13 mouse cellular contexts compared by ENCODE assay signal in the genomic region with DNA sequence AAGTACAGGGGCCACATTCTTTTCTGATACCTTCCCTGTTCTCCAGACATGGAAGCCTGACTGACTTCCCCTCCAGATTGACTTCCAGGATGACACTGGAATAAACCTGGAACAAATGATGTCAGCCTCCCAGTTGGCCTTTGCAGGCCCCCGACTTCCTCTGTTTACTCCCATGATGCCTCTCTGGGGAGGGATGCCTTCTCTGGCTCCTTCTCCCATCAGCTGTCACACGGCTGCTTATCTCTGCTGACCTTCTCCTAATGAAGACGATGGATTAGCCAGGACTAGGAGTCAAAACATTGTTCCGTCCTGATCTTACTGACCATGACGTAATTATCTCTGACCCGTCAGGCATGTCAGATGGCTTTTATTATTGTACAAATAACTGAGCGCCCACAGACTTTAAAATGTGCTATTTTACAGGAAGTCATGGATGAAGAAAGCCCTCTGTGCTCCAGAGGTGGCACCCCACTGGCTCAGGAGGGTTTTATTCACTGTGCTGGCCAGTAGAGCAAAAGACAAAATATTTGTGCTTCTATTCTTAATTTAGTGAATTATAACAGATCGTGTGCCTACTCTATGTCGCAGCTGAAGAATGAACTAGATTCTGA. TPM values are rescaled to one million over a fixed set of nuclear protein-coding genes. Genes with fewer than 3 reads are reported as not detected.
DNase-seq lines count a peak whose midpoint lies in the region; ATAC-seq and TF ChIP-seq lines count a peak whose summit lies in the region.
"Had no signal": no experiment of that assay in that cellular context is flagged by ENCODE, and none has a peak within 500 bp of the region (broad histone marks: within the 10 kb centered on the region; RNA-seq: fewer than 3 reads in every experiment).

No protein-coding gene starts in this region.

- ATAC-seq in forebrain, embryonic 16.5 days: no peak
- ATAC-seq: CD4-positive, CD25-positive, alpha-beta regulatory T cell, adult 4 months had no signal

- WGBS in heart, adult 2 months: 20% methylated on average over 9 of the region's 9 CpGs
- WGBS in forebrain, embryonic 16.5 days: 34% methylated on average over 9 of the region's 9 CpGs

- peak; percentile 6 for DNase-seq in kidney, adult 18-20 months
- DNase-seq in kidney, postnatal 14 days: no peak
- DNase-seq in heart, adult 2 months: peak; percentile 53 to 75
- peak; percentile 63 to 73 for DNase-seq in heart, postnatal 10 days
- peak; percentile 49 for DNase-seq in lung, postnatal 25 days (ENCODE audit: low spot score)
- DNase-seq in ovary, adult 18-20 months (ENCODE audit: low spot score): no peak
- no peak for DNase-seq in adipocyte (ENCODE audit: low spot score)
- DNase-seq: cerebellum, postnatal 10 days; layer of hippocampus, postnatal 36 days had no signal

- H3K4me1 ChIP-seq in heart, adult 2 months (ENCODE audit: control insufficient read depth, insufficient read depth, low read length): peaks cover 5% of the 10 kb centered on the region
- no peaks in the 10 kb centered on the region for H3K4me1 ChIP-seq in forebrain, embryonic 16.5 days (replicated peaks; ENCODE audit: control insufficient read depth, insufficient read depth, low read length)

- peak overlapping the region; percentile 67 for H3K27ac ChIP-seq in heart, adult 2 months
- H3K27ac ChIP-seq in forebrain, embryonic 16.5 days (ENCODE audit: low read length): no peak overlapping the region
- H3K27ac ChIP-seq: neural tube, embryonic 12.5 days had no signal

- peak; percentile 78 for TF ChIP-seq EP300 in heart, adult 2 months (IDR thresholded peaks at IDR 0.05; ENCODE audit: insufficient read depth, low read depth, low read length)

- TF ChIP-seq CTCF in heart, adult 2 months (IDR thresholded peaks at IDR 0.05): no peak

- H3K4me3 ChIP-seq in heart, adult 2 months: no peak overlapping the region
- H3K4me3 ChIP-seq in forebrain, embryonic 16.5 days (replicated peaks; ENCODE audit: low read length): no peak overlapping the region
- H3K4me3 ChIP-seq: neural tube, embryonic 12.5 days had no signal

- H3K27me3 ChIP-seq in heart, adult 2 months (ENCODE audit: control insufficient read depth, insufficient read depth, low read length): no peaks in the 10 kb centered on the region
- no peaks in the 10 kb centered on the region for H3K27me3 ChIP-seq in forebrain, embryonic 16.5 days (replicated peaks; ENCODE audit: control insufficient read depth, insufficient read depth, low read length)
- H3K27me3 ChIP-seq: neural tube, embryonic 12.5 days had no signal

- no peaks in the 10 kb centered on the region for H3K36me3 ChIP-seq in heart, adult 2 months (ENCODE audit: control insufficient read depth, insufficient read depth, low read length)
- no peaks in the 10 kb centered on the region for H3K36me3 ChIP-seq in forebrain, embryonic 16.5 days (ENCODE audit: control insufficient read depth, insufficient read depth)
- H3K36me3 ChIP-seq: neural tube, embryonic 12.5 days had no signal

- H3K4me2 ChIP-seq in forebrain, embryonic 16.5 days (ENCODE audit: low read length): no peak overlapping the region
- H3K4me2 ChIP-seq: liver, embryonic 11.5 days; neural tube, embryonic 12.5 days had no signal

- intact Hi-C loops in heart, adult 2 months (cut with DNase I): loop anchor here (2.0 kb wide), 1 partner anchor 32 kb away; the partner anchor contains the start of gene Kcna5
- intact Hi-C loops in heart, postnatal 10 days (cut with DNase I): loop anchor here (2.0 kb wide), 1 partner anchor 32 kb away; the partner anchor contains the start of gene Kcna5

- TF ChIP-seq POLR2A in heart, adult 2 months (IDR thresholded peaks at IDR 0.05; ENCODE audit: insufficient read depth, low read depth, low read length): 0 out of 2 replicates have a peak, but pooled peaks have one; percentile 9

- H3K79me2 ChIP-seq in heart, adult 2 months (replicated peaks; ENCODE audit: control insufficient read depth, insufficient read depth, low read length): no peaks in the 10 kb centered on the region

- H3K9me3 ChIP-seq in forebrain, embryonic 16.5 days (ENCODE audit: control insufficient read depth, low read length): peaks cover 3% of the 10 kb centered on the region; the same call in 1 of the 2 replicates

- no peak overlapping the region for H3K9ac ChIP-seq in heart, adult 2 months (ENCODE audit: low read depth, low read length)
- H3K9ac ChIP-seq in forebrain, embryonic 16.5 days (replicated peaks; ENCODE audit: low read depth, low read length): no peak overlapping the region
- H3K9ac ChIP-seq: neural tube, embryonic 12.5 days had no signal

RNA-seq across cellular contexts. Expression of gene Kcna5, which starts 32.4 kb away (rescaled TPM):
- 10 to 100 TPM; 15.1 to 27.1 TPM for total RNA-seq in heart, adult 2 months (2021)
- 20.4 and 23.2 TPM in 2 replicates for polyA plus RNA-seq in heart, adult 2 months (2012; rRNA removed)
- total RNA-seq in heart, postnatal 10 days (2021): 10 to 100 TPM; 14.3 to 21.5 TPM
- polyA plus RNA-seq in forebrain, embryonic 16.5 days (2015; fragmentation: Nextera tagmentation; extraction: Ambion mirVana): 2.2 and 2.4 TPM in 2 replicates
- polyA plus RNA-seq: CD4-positive, CD25-positive, alpha-beta regulatory T cell, adult 4 months had no signal

Comparison
In these comparisons a context has a peak if more than half of its experiments do, and no peak if none do; other contexts are left out.
1. DNase-seq: peak in kidney, adult 18-20 months (single experiment), heart, adult 2 months (2 of 2), heart, postnatal 10 days (2 of 2) and lung, postnatal 25 days (single experiment); none in kidney, postnatal 14 days (single experiment), ovary, adult 18-20 months (single experiment) and adipocyte (single experiment).